Mouse (Mus musculus): ENCODE data around the gene Egfl8. TPM values are rescaled to one million over a fixed set of nuclear protein-coding genes. Genes with fewer than 3 reads are reported as not detected.

Egfl8 gene
- polyA plus RNA-seq, 1 experiment from 2014 or later: 0.66 TPM

DNA sequence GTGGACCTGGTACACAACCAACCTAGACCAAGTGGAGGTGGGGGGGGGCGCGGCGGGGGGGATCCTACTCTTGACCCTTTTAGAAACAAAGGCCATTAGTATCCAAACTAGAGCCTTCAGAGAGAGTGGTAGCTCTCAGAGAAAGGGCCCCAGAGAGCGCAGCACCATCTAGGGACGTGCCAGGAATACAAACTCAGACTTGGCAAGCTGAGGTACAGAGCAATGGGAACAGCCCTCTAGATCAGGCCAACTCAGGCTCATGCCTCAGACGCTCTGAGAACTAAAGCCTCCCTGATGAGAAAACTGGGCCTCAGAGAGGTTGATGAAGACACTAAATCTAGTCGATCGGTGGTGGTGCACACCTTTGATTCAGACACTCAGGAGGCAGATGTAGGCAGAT lies 30.6 kb downstream of the Egfl8 start:
- H3K9me3 ChIP-seq (ENCODE audit: low read length): no peaks in the 10 kb centered on the region
- H3K9ac ChIP-seq (replicated peaks): no peak overlapping the region
- H3K4me2 ChIP-seq (ENCODE audit: low read depth, low read length): no peak overlapping the region
- H3K27ac ChIP-seq (ENCODE audit: low read depth): no peak overlapping the region
- H3K4me1 ChIP-seq (ENCODE audit: insufficient read depth): peaks cover 35% of the 10 kb centered on the region
- DNase-seq: no peak
- ATAC-seq: no peak
- TF ChIP-seq EP300 (IDR thresholded peaks at IDR 0.05; ENCODE audit: low read depth) (no peak), CTCF (IDR thresholded peaks at IDR 0.05; ENCODE audit: low read depth) (no peak)
- WGBS (ENCODE audit: insufficient replicate concordance): 83% methylated on average over 8 of the region's 8 CpGs
- H3K36me3 ChIP-seq (replicated peaks; ENCODE audit: insufficient read depth, low read length): no peaks in the 10 kb centered on the region
- H3K4me3 ChIP-seq (ENCODE audit: low read depth, low read length): no peak overlapping the region
- H3K27me3 ChIP-seq (ENCODE audit: insufficient read depth, low read length): no peaks in the 10 kb centered on the region

DNA sequence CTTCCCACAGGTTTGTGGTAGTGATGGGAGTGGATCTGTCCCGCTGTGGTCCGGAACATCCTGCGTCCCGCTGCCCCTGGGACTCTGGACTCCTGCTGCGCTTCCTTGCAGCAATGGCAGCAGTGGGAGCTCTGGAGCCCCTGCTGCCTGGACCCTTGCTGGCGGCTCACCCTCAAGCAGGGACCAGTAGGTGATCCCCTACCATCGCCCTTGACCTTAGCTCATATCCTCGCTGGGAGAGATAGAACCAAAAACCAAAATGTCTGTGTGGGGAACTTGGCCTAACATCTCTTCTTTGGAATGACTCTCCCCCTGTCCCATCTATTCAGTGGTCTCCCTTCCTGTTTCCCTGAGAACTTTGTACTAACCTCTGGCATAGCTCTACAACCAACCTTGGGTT lies 32.0 kb downstream of the Egfl8 start:
- Histone ChIP-seq H3K27ac (ENCODE audit: low read depth) (no peak overlapping the region), H3K4me2 (ENCODE audit: low read depth, low read length) (no peak overlapping the region), H3K9ac (replicated peaks) (no peak overlapping the region), H3K27me3 (ENCODE audit: insufficient read depth, low read length) (no peaks in the 10 kb centered on the region), H3K36me3 (replicated peaks; ENCODE audit: insufficient read depth, low read length) (no peaks in the 10 kb centered on the region), H3K4me1 (ENCODE audit: insufficient read depth) (peaks cover 22% of the 10 kb centered on the region), H3K9me3 (ENCODE audit: low read length) (no peaks in the 10 kb centered on the region), H3K4me3 (ENCODE audit: low read depth, low read length) (no peak overlapping the region)
- no peak for DNase-seq
- TF ChIP-seq EP300 (IDR thresholded peaks at IDR 0.05; ENCODE audit: low read depth) (no peak), CTCF (IDR thresholded peaks at IDR 0.05; ENCODE audit: low read depth) (no peak)
- no peak for ATAC-seq
- 88% methylated on average over 8 of the region's 8 CpGs for WGBS (ENCODE audit: insufficient replicate concordance)

DNA sequence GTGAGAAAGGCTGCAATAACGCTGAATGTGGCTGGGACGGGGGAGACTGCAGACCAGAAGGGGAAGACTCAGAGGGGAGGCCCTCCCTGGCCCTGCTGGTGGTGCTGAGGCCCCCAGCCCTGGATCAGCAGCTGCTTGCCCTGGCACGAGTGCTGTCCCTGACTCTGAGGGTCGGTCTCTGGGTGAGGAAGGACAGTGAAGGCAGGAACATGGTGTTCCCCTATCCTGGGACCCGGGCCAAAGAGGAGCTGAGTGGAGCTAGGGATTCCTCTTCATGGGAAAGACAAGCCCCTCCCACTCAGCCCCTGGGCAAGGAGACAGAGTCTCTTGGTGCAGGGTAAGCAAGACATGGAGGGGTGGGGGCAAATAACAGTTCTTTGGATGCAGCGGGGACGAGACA lies 32.4 kb downstream of the Egfl8 start:
- H3K4me1 ChIP-seq (ENCODE audit: insufficient read depth): peaks cover 18% of the 10 kb centered on the region
- WGBS (ENCODE audit: insufficient replicate concordance): 66% methylated on average over 7 of the region's 7 CpGs
- H3K9ac ChIP-seq (replicated peaks): no peak overlapping the region
- ATAC-seq (no peak), DNase-seq (no peak)
- no peaks in the 10 kb centered on the region for H3K27me3 ChIP-seq (ENCODE audit: insufficient read depth, low read length)
- no peaks in the 10 kb centered on the region for H3K36me3 ChIP-seq (replicated peaks; ENCODE audit: insufficient read depth, low read length)
- no peaks in the 10 kb centered on the region for H3K9me3 ChIP-seq (ENCODE audit: low read length)
- H3K4me2 ChIP-seq (ENCODE audit: low read depth, low read length): no peak overlapping the region
- H3K27ac ChIP-seq (ENCODE audit: low read depth): no peak overlapping the region
- TF ChIP-seq CTCF (IDR thresholded peaks at IDR 0.05; ENCODE audit: low read depth): no peak
- TF ChIP-seq EP300 (IDR thresholded peaks at IDR 0.05; ENCODE audit: low read depth): no peak
- H3K4me3 ChIP-seq (ENCODE audit: low read depth, low read length): no peak overlapping the region

DNA sequence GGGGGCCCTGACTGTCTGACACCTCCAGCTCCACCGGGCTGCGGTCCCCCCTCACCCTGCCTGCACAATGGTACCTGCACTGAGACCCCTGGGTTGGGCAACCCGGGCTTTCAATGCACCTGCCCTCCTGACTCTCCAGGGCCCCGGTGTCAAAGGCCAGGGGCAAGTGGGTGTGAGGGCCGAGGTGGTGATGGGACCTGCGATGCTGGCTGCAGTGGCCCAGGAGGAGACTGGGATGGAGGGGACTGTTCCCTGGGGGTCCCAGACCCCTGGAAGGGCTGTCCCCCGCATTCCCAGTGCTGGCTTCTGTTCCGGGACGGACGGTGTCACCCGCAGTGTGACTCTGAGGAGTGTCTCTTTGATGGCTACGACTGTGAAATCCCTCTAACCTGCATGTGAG lies 33.2 kb downstream of the Egfl8 start:
- WGBS (ENCODE audit: insufficient replicate concordance): 82% methylated on average over 12 of the region's 12 CpGs
- H3K36me3 ChIP-seq (replicated peaks; ENCODE audit: insufficient read depth, low read length): no peaks in the 10 kb centered on the region
- no peak overlapping the region for H3K27ac ChIP-seq (ENCODE audit: low read depth)
- no peak for ATAC-seq
- no peaks in the 10 kb centered on the region for H3K27me3 ChIP-seq (ENCODE audit: insufficient read depth, low read length)
- no peak for DNase-seq
- TF ChIP-seq EP300 (IDR thresholded peaks at IDR 0.05; ENCODE audit: low read depth) (no peak), CTCF (IDR thresholded peaks at IDR 0.05; ENCODE audit: low read depth) (no peak)
- no peak overlapping the region for H3K9ac ChIP-seq (replicated peaks)
- H3K4me3 ChIP-seq (ENCODE audit: low read depth, low read length): no peak overlapping the region
- no peak overlapping the region for H3K4me2 ChIP-seq (ENCODE audit: low read depth, low read length)
- H3K4me1 ChIP-seq (ENCODE audit: insufficient read depth): peaks cover 12% of the 10 kb centered on the region; the same call in 1 of the 2 replicates
- H3K9me3 ChIP-seq (ENCODE audit: low read length): no peaks in the 10 kb centered on the region

DNA sequence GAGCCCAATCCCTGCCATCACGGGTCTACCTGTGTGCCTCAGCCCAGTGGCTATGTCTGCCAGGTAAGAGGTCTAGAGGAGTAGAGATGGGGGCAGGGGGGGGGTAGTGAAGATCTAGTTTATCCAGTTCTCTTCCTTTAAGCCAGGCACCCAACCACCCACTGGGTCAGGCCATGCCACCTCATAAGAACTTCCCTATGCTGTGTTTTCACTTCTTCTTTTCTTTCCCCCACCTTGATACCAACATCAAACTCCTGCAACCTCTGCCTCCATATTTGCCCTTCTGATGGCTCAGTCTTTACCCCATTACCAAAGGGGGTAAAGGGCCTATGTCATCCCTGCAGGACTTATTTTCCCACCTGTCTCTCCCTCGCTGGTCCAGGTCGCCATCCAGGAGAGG lies 37.7 kb downstream of the Egfl8 start:
- no peak overlapping the region for H3K4me2 ChIP-seq (ENCODE audit: low read depth, low read length)
- TF ChIP-seq EP300 (IDR thresholded peaks at IDR 0.05; ENCODE audit: low read depth) (no peak), CTCF (IDR thresholded peaks at IDR 0.05; ENCODE audit: low read depth) (no peak)
- ATAC-seq (no peak), DNase-seq (no peak)
- no peaks in the 10 kb centered on the region for H3K27me3 ChIP-seq (ENCODE audit: insufficient read depth, low read length)
- 88% methylated on average over 3 of the region's 3 CpGs for WGBS (ENCODE audit: insufficient replicate concordance)
- H3K9ac ChIP-seq (replicated peaks): no peak overlapping the region
- H3K4me1 ChIP-seq (ENCODE audit: insufficient read depth): no peaks in the 10 kb centered on the region
- H3K9me3 ChIP-seq (ENCODE audit: low read length): no peaks in the 10 kb centered on the region
- H3K36me3 ChIP-seq (replicated peaks; ENCODE audit: insufficient read depth, low read length): no peaks in the 10 kb centered on the region
- no peak overlapping the region for H3K4me3 ChIP-seq (ENCODE audit: low read depth, low read length)
- no peak overlapping the region for H3K27ac ChIP-seq (ENCODE audit: low read depth)

DNA sequence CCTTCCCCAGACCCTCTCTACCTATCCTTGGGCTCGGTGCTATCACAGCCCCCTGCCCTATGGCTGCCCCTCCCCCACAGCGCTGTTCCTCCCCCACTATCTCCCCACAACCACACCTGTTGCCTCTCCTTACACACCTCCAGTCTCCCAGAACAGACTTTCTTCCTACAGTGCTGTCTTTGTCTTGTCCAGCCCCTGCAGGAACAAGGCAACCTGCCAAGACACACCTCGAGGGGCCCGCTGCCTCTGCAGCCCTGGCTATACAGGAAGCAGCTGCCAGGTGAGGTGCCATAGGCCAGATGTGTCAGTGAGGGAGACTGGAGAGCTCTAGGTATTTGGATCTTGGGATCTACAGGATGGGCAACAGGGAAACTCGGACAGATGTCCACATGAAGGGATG lies 39.2 kb downstream of the Egfl8 start:
- Histone ChIP-seq H3K36me3 (replicated peaks; ENCODE audit: insufficient read depth, low read length) (no peaks in the 10 kb centered on the region), H3K9ac (replicated peaks) (no peak overlapping the region), H3K9me3 (ENCODE audit: low read length) (no peaks in the 10 kb centered on the region; the same call in 1 of the 2 replicates), H3K4me1 (ENCODE audit: insufficient read depth) (no peaks in the 10 kb centered on the region), H3K27ac (ENCODE audit: low read depth) (no peak overlapping the region), H3K27me3 (ENCODE audit: insufficient read depth, low read length) (no peaks in the 10 kb centered on the region), H3K4me2 (ENCODE audit: low read depth, low read length) (no peak overlapping the region), H3K4me3 (ENCODE audit: low read depth, low read length) (no peak overlapping the region)
- DNase-seq: no peak
- WGBS (ENCODE audit: insufficient replicate concordance): 58% methylated on average over 5 of the region's 5 CpGs
- no peak for ATAC-seq
- no peak for TF ChIP-seq EP300 (IDR thresholded peaks at IDR 0.05; ENCODE audit: low read depth)
- TF ChIP-seq CTCF (IDR thresholded peaks at IDR 0.05; ENCODE audit: low read depth): no peak

DNA sequence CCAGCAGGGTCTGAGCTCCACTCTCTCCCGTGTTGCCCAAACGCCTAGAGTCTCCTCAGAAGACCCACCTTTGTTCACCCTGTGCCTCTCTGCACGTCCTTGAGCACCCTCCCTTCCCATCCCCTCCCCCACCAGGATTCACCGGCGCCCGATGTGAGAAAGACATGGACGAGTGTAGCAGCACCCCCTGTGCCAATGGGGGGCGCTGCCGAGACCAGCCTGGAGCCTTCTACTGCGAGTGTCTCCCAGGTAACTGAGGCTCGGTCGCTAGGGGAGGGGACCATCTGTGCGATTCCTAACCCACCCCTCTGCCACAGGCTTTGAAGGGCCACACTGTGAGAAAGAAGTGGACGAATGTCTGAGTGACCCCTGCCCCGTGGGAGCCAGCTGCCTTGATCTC lies 43.4 kb downstream of the Egfl8 start:
- Histone ChIP-seq H3K9ac (replicated peaks) (no peak overlapping the region), H3K9me3 (ENCODE audit: low read length) (no peaks in the 10 kb centered on the region; the same call in 1 of the 2 replicates), H3K27ac (ENCODE audit: low read depth) (no peak overlapping the region), H3K4me1 (ENCODE audit: insufficient read depth) (no peaks in the 10 kb centered on the region), H3K36me3 (replicated peaks; ENCODE audit: insufficient read depth, low read length) (no peaks in the 10 kb centered on the region), H3K4me3 (ENCODE audit: low read depth, low read length) (no peak overlapping the region), H3K4me2 (ENCODE audit: low read depth, low read length) (no peak overlapping the region), H3K27me3 (ENCODE audit: insufficient read depth, low read length) (no peaks in the 10 kb centered on the region; the same call in 1 of the 2 replicates)
- no peak for ATAC-seq
- 45% methylated on average over 15 of the region's 15 CpGs for WGBS (ENCODE audit: insufficient replicate concordance)
- no peak for DNase-seq
- TF ChIP-seq CTCF (IDR thresholded peaks at IDR 0.05; ENCODE audit: low read depth): no peak
- no peak for TF ChIP-seq EP300 (IDR thresholded peaks at IDR 0.05; ENCODE audit: low read depth)
